Mouse (Mus musculus) testis, adult 2 months (tissue): ENCODE measurements around the gene Prdm13. TPM values are rescaled to one million over a fixed set of nuclear protein-coding genes. Genes with fewer than 3 reads are reported as not detected.

Experiments used
- H3K27ac ChIP-seq: fragments of 200-500 bp; 2 replicates; pipeline ENCODE4 v1.5.1; 2012; ENCODE audit warnings: low read depth, low read length; ENCODE audit not compliant: control insufficient read depth, insufficient read depth
- H3K27me3 ChIP-seq: fragments of 200-500 bp; 2 replicates; pipeline ENCODE4 v1.6.1; 2012; ENCODE audit warnings: mild to moderate bottlenecking, low read length, moderate library complexity; ENCODE audit not compliant: control insufficient read depth, insufficient read depth
- H3K36me3 ChIP-seq: fragments of 200-500 bp; 2 replicates; pipeline ENCODE4 v1.6.1; 2012; ENCODE audit warnings: mild to moderate bottlenecking, low read length; ENCODE audit not compliant: control insufficient read depth, insufficient read depth
- H3K4me1 ChIP-seq: fragments of 200-500 bp; 2 replicates; pipeline ENCODE4 v1.6.1; 2012; ENCODE audit warnings: low read length; ENCODE audit not compliant: control insufficient read depth, insufficient read depth
- H3K4me3 ChIP-seq: fragments of 200-500 bp; 2 replicates; pipeline ENCODE4 v1.5.1; 2012; ENCODE audit warnings: low read depth, mild to moderate bottlenecking, low read length, moderate library complexity, mixed read lengths; ENCODE audit not compliant: control insufficient read depth
- CTCF ChIP-seq: fragments of 200-500 bp; IDR thresholded peaks from 2 replicates; pipeline ENCODE4 v1.5.1; 2012; ENCODE audit warnings: low read depth, mild to moderate bottlenecking, inconsistent platforms, low read length, moderate library complexity; ENCODE audit not compliant: control insufficient read depth, insufficient read depth, insufficient replicate concordance
- POLR2A ChIP-seq: fragments of 200-500 bp; IDR thresholded peaks from 2 replicates; pipeline ENCODE4 v1.6.1; 2012; ENCODE audit warnings: low read depth, mild to moderate bottlenecking, inconsistent platforms, low read length, moderate library complexity; ENCODE audit not compliant: control insufficient read depth
- polyA plus RNA-seq: library from polyadenylated mRNA; depleted of rRNA; stranded (reverse); fragments of >200 nt; gene quantifications from 2 replicates; pipeline ENCODE4 v1.2.3, GENCODE M21; 2012

Gene Prdm13
- polyA plus RNA-seq, 1 experiment: not detected

DNA sequence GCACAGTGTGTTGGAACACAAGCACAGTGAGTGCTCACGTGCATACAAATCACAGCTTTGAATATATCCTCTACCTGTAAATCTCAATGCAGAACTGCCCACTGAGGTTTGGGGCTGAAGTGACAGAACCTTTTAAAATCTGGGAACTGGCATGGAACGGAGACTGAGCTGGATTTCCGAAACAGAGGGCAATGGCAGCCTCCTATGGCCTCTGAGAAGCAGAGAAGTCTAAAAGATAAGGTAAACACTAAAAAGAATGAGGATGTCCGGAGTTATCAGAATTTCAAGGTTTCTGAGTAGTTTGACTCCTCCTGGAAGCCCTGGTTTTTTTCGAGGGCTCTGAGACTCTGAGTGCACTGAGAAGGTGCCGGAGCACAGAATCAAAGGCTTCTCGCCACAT, 4.5 kb upstream of the Prdm13 start:
- Histone ChIP-seq H3K27ac (no peak overlapping the region), H3K4me3 (no peak overlapping the region), H3K4me1 (peaks cover 5% of the 10 kb centered on the region; the same call in 1 of the 2 replicates), H3K27me3 (peaks cover 9% of the 10 kb centered on the region), H3K36me3 (no peaks in the 10 kb centered on the region)
- TF ChIP-seq POLR2A (no peak), CTCF (no peak)

DNA sequence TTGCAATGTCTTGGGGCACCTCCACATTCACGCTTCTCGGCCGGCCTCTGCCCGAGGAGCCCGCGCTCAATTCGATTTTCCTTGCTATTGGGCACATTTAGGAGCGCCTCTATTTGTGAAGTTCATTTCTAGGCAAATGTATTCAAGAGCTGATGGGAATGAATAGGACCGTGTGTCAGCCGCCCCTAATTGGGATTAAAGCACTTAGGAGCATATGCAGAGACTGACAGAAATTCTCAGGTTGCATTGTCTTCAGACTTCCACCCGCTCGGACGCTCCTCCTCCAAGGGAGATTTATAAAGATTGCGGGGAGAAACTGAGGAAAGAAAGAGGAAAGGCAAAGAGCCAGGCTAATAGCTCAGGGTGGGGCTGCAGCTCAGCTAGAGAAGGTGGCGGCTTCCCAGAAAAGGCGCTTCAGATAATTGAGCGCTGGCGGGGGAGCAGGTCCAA, 3.8 kb upstream of the Prdm13 start:
- TF ChIP-seq POLR2A (no peak), CTCF (no peak)
- no peak overlapping the region for H3K27ac ChIP-seq
- H3K4me1 ChIP-seq: peaks cover 5% of the 10 kb centered on the region; the same call in 1 of the 2 replicates
- no peaks in the 10 kb centered on the region for H3K36me3 ChIP-seq
- no peak overlapping the region for H3K4me3 ChIP-seq
- H3K27me3 ChIP-seq: peaks cover 9% of the 10 kb centered on the region

DNA sequence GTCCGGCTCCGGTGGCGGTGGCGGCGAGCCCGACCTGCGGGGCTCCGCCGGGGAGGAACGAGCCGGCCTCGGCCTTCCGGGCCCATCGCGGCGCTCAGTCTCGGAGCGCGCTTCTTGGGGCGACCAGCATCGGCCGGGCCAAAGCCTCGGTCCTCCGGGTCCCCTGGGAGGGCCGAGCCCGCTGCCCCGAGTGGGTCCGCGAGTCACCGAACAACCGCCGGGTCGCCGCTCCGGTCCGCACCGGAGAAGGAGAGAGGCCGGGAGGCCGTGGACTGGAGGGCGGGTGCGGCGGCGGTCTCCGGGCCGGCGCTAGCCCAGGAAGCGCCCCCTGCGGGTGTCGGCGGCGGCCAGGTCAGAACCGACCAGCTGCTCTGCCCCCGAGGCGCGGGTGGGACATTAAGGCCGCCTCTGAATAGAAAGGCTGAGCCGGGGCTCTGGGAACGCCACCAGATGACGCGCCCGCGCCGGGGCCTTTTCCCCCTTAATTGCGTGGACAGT, 3.0 kb upstream of the Prdm13 start:
- H3K27me3 ChIP-seq: peaks cover 9% of the 10 kb centered on the region
- no peak overlapping the region for H3K27ac ChIP-seq
- no peak for TF ChIP-seq POLR2A
- no peak for TF ChIP-seq CTCF
- H3K4me1 ChIP-seq: peaks cover 5% of the 10 kb centered on the region; the same call in 1 of the 2 replicates
- H3K36me3 ChIP-seq: no peaks in the 10 kb centered on the region
- H3K4me3 ChIP-seq: peak overlapping the region; percentile 68

DNA sequence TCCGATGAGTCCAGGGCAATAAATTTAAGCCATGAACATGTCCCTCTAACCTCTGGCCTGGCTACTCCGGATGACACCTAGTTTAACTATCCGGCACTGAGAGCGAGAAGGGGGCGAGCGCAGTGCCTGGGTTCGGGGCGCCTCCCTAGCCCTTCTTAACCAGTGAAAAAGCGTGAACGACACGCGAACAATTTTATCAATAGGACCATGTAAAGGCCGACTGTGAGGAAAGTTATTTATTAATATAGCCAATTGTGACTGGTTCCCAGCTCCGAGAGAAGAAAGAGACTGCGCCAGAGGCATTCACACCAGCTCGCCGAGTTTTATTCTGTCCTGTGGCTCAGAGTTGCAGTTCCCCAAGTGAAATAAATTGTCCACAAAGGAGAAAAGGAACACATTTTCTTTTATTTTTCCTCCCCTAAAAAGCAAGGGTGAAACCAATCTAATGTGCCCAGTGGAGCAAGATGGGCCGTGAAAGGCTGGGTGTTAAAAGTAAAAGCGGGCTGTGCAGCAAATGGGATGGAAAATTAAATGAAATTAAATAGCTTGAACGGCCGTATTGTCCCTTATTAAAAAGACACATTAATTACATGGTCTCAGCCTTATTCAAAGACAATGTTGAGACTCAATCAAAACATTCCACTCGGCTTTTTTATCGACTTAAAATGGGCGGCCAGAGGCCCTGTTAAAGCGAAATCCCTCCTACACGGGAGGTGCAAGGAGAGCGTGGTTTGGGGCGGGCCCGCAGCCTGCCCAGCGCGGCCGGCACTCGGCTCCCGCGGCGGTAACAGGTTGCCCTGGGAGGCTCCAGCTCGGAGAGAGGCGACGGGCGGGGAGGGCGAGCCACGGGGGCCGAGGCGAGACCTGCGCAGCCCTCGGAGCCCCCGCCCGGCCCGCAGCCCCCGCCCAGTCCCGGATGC, 2.3 kb upstream of the Prdm13 start:
- Histone ChIP-seq H3K27me3 (peaks cover 9% of the 10 kb centered on the region), H3K4me1 (peaks cover 5% of the 10 kb centered on the region; the same call in 1 of the 2 replicates), H3K4me3 (peak overlapping the region; percentile 68), H3K27ac (no peak overlapping the region), H3K36me3 (no peaks in the 10 kb centered on the region)
- no peak for TF ChIP-seq POLR2A
- no peak for TF ChIP-seq CTCF

DNA sequence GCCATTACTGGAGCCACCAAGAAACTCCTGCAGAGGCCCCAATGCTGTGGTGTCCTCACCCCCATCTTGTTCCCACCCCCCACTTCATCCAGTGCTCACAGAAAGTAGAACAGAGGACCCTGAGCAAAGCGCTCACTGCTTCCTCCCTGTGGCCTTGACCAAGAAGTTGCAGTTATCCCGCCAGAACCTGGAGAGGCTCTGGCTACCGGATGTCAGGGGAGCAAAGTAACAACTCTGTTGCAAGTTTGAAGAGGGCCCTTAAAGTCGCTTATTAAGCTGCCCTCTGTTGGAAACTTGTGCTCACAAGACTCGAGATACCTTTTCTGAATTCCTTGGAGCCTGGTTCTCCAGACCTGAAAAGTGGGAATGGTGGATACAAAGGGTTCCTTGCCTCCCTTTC, 1.2 kb upstream of the Prdm13 start:
- no peak overlapping the region for H3K4me3 ChIP-seq
- TF ChIP-seq POLR2A (no peak), CTCF (no peak)
- H3K27me3 ChIP-seq: peaks cover 9% of the 10 kb centered on the region
- H3K36me3 ChIP-seq: no peaks in the 10 kb centered on the region
- no peak overlapping the region for H3K27ac ChIP-seq
- peaks cover 5% of the 10 kb centered on the region; the same call in 1 of the 2 replicates for H3K4me1 ChIP-seq

DNA sequence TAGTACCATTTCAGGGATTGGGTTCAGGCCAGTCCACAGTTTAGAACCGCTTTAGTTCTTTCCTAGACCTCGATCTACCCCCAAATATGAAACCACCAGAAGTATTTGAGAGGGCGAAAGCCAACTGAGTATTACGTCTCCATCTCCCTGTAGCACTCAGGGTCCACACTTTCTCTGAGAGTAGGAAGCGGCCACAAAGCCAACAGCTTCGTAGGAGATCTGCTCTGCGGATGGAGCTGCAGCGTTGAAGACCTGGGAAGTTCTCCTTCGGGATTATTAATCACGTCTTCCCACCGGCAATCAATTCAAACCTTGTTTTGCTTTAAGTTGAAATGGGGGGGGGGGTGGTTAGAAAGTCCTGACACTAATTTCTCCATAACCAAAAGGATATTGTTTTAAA, 653 bp upstream of the Prdm13 start:
- no peak overlapping the region for H3K27ac ChIP-seq
- H3K4me3 ChIP-seq: no peak overlapping the region
- no peaks in the 10 kb centered on the region for H3K36me3 ChIP-seq
- peaks cover 5% of the 10 kb centered on the region; the same call in 1 of the 2 replicates for H3K4me1 ChIP-seq
- peaks cover 9% of the 10 kb centered on the region for H3K27me3 ChIP-seq
- TF ChIP-seq CTCF (no peak), POLR2A (no peak)

DNA sequence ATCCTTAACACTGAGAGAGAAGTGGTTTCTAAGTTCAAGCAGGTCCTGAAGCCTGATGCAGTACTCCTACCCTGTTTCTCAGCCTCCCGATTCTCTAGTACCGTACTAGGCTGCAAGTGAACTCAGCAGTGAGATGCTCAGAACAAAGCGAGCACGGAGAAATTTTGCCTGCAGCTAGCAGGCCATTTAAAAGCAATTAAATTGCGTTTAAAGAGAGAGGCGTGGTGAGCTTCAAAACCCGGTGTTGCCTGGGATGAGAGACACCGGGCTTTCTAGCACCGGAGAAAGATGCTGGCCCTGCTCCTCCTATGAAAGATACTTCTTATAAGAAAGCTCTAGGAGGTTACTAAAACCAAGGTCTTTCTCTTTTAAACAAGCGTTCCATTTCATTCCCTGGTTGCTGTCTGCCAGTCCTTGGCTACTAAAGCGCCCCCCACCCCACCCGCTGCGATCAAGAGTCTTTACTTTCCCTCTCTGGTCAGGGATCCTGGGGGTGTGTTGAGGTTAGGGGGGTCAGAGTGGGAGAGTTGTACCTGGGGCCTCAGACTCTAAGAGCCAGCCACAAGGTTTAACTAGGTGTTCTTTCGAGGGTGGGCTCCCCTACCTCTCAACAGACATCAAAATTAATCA, 1.3 kb downstream of the Prdm13 start:
- Histone ChIP-seq H3K27ac (no peak overlapping the region), H3K4me1 (peaks cover 6% of the 10 kb centered on the region), H3K4me3 (no peak overlapping the region), H3K36me3 (no peaks in the 10 kb centered on the region), H3K27me3 (peaks cover 8% of the 10 kb centered on the region)
- TF ChIP-seq CTCF: no peak
- TF ChIP-seq POLR2A: no peak
